Mouse (Mus musculus) embryo, embryonic 11 days (tissue): ENCODE measurements around the gene Col9a3.
A peak's percentile ranks its signal among the peaks of the same experiment; 100 is the strongest.

ENCODE experiments used
- DNase-seq: peaks from one replicate; pipeline ENCODE4 v3.0.0-alpha.2; 2015

The Col9a3 gene

DNA sequence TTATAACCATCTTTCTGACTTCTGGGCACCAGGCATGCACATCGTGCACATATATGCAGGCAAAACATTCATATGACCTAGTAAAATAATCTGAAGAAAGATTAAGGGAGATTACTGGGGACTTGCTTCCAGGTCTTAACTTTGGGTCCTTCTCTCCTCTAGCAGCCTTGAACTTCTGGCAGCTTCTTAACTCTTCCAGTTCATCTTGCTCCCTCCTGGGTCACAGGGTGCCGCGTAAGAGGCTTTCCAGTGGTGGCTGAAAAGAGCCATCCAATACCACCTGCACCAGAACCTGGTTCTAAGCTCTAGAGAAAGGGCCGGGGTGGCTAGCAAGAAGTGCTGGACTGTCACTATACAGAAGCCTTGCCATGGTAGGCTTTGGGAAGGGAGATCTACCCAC lies at the start of gene Col9a3:
Gene Col9a3, plus strand, starts transcription at position 301 of the 400 bp plus-strand sequence.
- no peak for DNase-seq

GRCm38 (mm10) chr2:180552340-180552739 lies 45.2 kb upstream of the Col9a3 start:
- no peak for DNase-seq

GRCm38 (mm10) chr2:180555219-180555618 lies 42.4 kb upstream of the Col9a3 start:
- DNase-seq, result peak; percentile 31

DNA sequence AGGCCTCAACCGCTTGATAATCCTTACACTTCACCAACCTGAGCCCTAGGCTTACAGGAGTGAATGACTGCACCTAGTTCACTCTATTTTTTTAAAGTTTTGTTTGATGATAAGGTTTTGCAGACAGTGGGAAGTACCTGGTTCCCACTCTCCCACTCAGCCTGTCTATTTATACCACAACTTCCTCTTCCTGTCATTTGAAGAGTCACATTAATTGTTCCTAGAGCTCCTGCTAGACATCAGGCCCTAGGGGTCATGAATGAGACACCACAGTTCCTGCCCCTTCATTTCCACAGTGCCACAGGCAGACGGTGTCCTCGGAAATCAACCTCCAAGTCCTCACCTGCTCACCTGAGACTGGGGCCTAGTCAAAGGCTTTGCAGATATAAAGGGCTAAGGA lies 41.1 kb upstream of the Col9a3 start:
- DNase-seq, result no peak

DNA sequence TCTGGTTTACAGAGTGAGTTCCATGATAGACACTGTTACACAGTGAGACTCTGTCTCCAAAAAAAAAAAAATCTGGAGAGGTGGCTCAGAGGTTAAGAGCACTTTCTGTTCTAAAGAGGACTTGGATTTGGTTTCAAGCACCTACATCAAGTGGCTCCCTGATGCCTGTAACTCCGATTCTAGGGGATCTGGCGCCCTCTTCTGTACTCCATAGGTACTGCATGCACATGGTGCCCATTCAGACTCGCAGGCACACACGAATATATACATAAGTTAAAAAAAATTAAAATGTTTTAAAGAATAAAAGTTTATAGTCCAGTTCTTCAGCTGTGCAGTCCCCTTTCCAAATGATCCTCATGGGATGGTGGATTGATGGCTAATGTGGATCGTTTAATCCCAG lies 37.3 kb upstream of the Col9a3 start:
- no peak for DNase-seq

DNA sequence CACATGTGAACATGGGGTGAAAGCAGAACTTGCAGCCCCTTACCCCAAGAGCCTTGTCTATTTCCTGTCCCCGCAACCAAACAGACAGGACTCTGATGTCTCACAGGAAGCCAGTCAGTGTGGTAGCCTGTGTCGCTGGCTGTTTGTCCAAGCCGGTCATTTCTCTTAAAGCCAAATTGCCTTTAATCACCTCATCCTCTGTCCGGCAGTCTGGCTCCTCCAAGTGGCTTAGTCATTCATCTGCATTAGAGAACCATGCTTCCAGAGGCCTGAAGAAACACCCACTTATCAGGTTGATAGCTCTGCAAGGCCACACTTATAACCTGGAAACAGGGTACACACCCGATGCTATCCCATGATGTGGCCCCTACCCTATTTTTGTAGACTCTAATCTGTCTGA lies 35.4 kb upstream of the Col9a3 start:
- DNase-seq, result no peak

DNA sequence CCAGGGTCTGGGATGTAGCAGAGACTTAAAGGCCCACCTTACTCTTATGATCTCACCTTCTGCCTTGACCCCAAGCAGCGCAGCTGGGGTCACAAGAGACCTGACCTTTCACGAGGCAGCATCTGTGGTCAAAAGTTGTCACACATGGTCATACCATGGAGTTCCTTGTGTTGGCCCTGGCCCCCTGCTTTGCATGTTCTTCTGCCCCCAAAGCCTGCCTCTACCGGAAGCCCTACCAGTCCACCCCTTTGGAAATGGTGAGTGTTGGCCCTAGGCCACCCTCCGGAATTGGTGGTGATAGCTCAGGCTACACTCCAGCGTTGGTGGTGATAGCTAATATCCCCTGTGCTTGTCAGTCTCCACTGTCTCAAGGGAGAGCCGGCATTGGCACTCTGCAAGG lies 34.3 kb upstream of the Col9a3 start:
- DNase-seq, result no peak

- no peak for DNase-seq
Measured at GRCm38 (mm10) chr2:180563841-180564240, 33.7 kb upstream of the Col9a3 start.

DNA sequence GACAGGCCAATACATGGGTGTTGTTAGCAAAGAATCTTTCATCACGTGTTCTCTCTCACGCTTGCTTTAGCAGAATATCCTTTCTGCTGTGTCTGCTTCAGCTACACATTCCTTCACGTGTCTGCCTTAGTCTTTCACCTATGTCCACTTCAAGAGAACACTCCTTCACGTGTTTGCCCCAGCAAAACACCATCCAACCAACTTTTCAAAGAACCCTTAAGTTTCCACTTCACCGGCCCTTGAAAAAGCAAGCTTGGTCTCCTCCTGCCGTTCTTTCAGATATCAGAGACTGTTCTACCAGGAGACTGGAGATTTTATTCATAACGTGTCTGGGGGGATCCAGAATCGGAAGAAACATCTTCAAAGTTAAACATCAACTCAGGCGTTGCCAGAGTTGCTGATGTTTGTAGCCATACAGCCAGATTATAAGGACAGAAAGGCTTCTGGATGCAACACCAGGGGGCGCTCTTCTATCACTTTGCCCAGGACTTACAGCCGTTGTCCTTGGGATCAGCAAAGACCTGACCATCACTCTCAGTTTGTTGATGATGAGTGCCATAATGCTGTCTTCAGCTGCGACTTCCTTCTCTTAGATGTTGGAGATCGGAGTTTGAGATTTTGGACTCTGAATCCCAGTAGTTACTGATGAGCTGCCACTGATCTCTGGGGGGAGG lies 31.2 kb upstream of the Col9a3 start:
- peak; percentile 80 for DNase-seq

DNA sequence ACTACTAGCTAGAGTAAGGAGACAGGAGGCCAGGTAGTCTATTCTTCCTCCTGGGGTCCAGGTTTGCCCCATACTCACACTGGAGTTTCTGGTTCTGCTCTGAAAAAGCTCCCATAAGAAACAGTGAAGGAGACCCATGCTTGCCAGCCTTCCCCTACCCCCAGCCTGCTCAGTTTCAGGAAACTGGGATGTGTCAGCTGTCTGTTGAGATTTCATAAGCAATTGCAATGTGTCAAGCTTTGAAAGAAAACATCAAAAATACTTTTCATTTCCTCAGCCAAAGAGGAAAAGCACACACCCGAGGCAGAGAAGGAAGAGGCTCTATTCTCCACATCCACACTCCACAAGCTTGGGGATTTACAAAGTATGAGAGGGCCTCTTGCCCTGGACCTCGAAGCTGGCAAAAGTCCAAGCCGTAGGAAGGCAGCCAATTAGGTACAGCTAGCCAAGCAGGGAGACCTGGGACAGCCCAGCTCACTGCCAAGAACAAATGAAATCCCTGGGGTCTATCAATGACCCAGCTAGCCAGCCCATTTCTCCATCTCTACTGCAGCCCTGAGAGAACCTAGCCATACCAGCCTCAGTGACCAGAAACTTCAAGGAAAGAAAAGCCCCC lies 28.5 kb upstream of the Col9a3 start:
- no peak for DNase-seq

GRCm38 (mm10) chr2:180576482-180576881 lies 21.1 kb upstream of the Col9a3 start:
- DNase-seq, result peak; percentile 12

- DNase-seq, result peak; percentile 79
Measured at GRCm38 (mm10) chr2:180578686-180579085, 18.9 kb upstream of the Col9a3 start.

DNA sequence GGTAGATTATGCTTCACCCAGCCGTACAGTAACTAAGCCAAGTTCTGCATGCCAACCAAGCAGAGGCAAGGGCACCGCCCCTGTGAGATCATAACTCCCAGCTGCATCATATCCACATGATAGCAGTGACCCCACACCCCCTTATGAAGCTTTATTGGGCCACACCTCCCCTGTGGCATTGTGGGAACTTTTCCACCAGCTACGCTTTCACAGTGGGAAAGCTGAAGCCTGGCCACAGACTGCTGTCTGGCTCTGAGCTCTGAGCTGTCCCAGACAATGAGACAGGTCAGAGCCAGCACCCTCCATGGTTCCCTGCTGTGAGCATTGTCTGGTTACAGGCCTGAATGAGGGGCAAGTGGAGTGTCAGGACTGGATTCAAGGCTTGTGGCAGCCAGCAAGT lies 16.6 kb upstream of the Col9a3 start, which contains the start of gene Mrgbp:
Gene Mrgbp, plus strand, starts transcription at position 303 of the 400 bp plus-strand sequence.
- DNase-seq, result no peak

- peak; percentile 97 for DNase-seq
Measured at GRCm38 (mm10) chr2:180582481-180583153, 15.0 kb upstream of the Col9a3 start.

- no peak for DNase-seq
Measured at GRCm38 (mm10) chr2:180583154-180583507, 14.5 kb upstream of the Col9a3 start.

DNA sequence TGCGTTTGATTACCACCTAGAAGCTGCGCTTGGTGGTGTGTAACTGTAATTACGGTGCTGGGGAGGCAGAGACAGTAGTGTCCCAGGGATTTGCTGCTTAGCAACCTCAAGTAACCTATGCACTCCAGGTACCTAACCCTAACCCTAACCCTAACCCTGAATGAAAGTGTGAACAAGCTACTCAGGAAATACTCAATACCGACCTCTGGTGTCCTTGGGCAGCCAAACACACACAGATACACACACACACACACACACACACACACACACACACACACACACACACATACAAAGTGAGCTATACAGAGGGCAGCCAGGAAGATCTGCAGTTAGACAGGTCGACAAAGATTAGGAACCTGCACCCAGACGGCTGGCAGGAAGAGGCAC lies 8.9 kb upstream of the Col9a3 start:
- DNase-seq, result no peak

- peak; percentile 93 for DNase-seq
Measured at GRCm38 (mm10) chr2:180589123-180589831, 8.3 kb upstream of the Col9a3 start, which contains the start of gene Ogfr. Ogfr (plus strand) TSS chr2:180589245.

DNA sequence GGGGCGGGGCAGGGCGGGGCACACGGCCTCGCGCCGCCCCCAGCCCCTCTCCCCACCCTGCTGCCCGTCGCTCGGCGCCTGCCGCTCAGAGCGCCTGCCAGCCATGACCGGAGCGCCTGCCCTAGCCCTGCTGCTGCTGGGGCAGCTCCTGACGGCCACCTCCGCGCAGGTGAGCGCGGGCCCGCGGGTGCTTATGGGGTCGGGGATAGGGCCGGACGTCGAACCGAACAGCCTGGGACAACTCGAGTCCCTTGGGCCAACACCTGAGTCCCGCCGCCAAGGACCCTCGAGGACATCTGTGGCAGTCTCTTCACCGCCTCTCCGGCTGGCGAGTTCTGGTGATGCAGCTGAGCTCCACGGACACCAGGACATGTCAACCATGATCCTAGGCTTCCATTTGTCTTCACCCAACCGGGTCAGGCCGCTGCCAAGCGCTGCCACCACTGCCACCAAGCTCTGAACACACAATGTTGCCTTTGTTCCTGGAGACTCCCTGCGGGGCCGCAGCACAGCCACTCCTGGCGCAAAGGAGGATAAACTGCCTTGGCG lies 641 bp downstream of the Col9a3 start:
- DNase-seq, result peak; percentile 53

DNA sequence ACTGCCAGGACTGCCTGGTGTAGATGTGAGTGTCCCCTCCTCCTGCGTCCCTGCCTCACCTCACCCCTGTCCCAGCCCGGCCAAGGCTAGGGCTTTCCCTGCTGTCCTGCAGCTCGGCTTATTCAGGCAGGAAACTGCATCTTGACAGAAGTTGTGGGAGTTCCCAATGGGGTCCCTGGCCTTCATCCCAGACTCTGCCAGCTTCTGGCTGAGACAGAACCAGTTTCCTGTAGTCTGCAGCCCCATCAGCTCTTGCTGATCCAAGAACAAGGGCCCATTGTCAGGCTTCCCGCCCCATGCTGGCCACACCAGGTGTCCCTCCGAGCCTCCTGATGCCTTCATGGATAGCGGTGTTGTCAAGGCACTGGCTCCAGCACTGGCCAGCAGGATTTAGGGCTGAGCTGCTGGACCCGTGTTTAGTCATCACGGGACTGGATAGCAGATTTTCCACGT lies 3.0 kb downstream of the Col9a3 start:
- DNase-seq, result peak; percentile 25

- DNase-seq, result no peak
Measured at GRCm38 (mm10) chr2:180604781-180605180, 7.2 kb downstream of the Col9a3 start.

DNA sequence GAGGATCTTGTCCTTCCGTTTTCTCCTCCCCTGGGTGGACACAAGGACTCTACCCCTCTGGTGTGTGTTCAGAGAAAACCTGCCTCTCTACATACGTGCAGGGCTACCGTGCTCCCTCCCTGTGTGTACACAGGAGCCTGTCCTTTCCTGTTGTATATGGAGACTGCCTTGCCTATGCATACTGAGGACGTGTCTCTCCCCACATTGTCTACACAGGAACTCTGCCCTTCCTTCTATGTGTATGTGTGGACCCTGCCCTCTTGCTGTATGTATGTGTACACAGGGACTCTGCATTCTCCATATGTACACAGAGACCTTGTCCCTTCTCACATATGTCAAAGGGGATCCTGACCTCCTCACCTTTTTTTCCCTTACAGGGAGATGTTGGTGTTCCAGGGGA lies 12.7 kb downstream of the Col9a3 start:
- DNase-seq, result no peak

- no peak for DNase-seq
Measured at GRCm38 (mm10) chr2:180611882-180612281, 14.3 kb downstream of the Col9a3 start.
